Mouse (Mus musculus) testis, adult 2 months (tissue): ENCODE data around the gene Gyg. TPM values are rescaled to one million over a fixed set of nuclear protein-coding genes. Genes with fewer than 3 reads are reported as not detected.
A peak's percentile ranks its signal among the peaks of the same experiment; 100 is the strongest.
"Not testable (repeated sequence)": the region's sequence is repeated elsewhere in the genome, so short reads cannot be mapped to it uniquely, and the experiment has no call there.

ENCODE experiments used
- H3K27ac ChIP-seq: fragments of 200-500 bp; 2 replicates; pipeline ENCODE4 v1.5.1; 2012; ENCODE audit warnings: low read depth, low read length; ENCODE audit not compliant: control insufficient read depth, insufficient read depth
- H3K27me3 ChIP-seq: fragments of 200-500 bp; 2 replicates; pipeline ENCODE4 v1.6.1; 2012; ENCODE audit warnings: mild to moderate bottlenecking, low read length, moderate library complexity; ENCODE audit not compliant: control insufficient read depth, insufficient read depth
- H3K36me3 ChIP-seq: fragments of 200-500 bp; 2 replicates; pipeline ENCODE4 v1.6.1; 2012; ENCODE audit warnings: mild to moderate bottlenecking, low read length; ENCODE audit not compliant: control insufficient read depth, insufficient read depth
- H3K4me1 ChIP-seq: fragments of 200-500 bp; 2 replicates; pipeline ENCODE4 v1.6.1; 2012; ENCODE audit warnings: low read length; ENCODE audit not compliant: control insufficient read depth, insufficient read depth
- H3K4me3 ChIP-seq: fragments of 200-500 bp; 2 replicates; pipeline ENCODE4 v1.5.1; 2012; ENCODE audit warnings: low read depth, mild to moderate bottlenecking, low read length, moderate library complexity, mixed read lengths; ENCODE audit not compliant: control insufficient read depth
- CTCF ChIP-seq: fragments of 200-500 bp; IDR thresholded peaks from 2 replicates; pipeline ENCODE4 v1.5.1; 2012; ENCODE audit warnings: low read depth, mild to moderate bottlenecking, inconsistent platforms, low read length, moderate library complexity; ENCODE audit not compliant: control insufficient read depth, insufficient read depth, insufficient replicate concordance
- POLR2A ChIP-seq: fragments of 200-500 bp; IDR thresholded peaks from 2 replicates; pipeline ENCODE4 v1.6.1; 2012; ENCODE audit warnings: low read depth, mild to moderate bottlenecking, inconsistent platforms, low read length, moderate library complexity; ENCODE audit not compliant: control insufficient read depth
- polyA plus RNA-seq: library from polyadenylated mRNA; depleted of rRNA; stranded (reverse); fragments of >200 nt; gene quantifications from 2 replicates; pipeline ENCODE4 v1.2.3, GENCODE M21; 2012

The Gyg gene
- polyA plus RNA-seq, 1 experiment, result 2.5 TPM

GRCm38 (mm10) chr3:20130456-20131349 lies 24.4 kb downstream of the Gyg start:
- Histone ChIP-seq H3K4me3 (no peak overlapping the region), H3K4me1 (no peaks in the 10 kb centered on the region), H3K27ac (no peak overlapping the region), H3K36me3 (no peaks in the 10 kb centered on the region), H3K27me3 (no peaks in the 10 kb centered on the region)
- TF ChIP-seq POLR2A (no peak), CTCF (no peak)

DNA sequence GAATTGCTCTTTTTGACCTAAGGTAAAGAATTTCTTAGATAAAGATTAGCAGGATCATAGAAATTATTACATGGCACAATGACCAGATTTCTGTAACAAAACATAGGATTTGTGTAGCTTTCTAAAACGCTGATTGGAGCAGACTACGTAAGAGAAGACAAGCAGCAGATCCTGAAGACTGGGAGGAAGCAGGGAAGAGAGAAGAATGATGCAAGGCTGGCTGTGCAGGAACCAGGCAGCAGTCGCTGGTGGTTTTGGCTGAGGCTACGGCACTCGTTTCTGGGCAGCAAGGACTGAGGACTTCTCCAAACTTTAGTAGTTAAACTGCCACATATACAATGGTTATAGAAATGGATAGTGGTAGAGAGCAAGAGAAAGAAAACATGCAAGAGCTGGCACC lies 25.6 kb downstream of the Gyg start:
- Histone ChIP-seq H3K4me3 (no peak overlapping the region), H3K4me1 (no peaks in the 10 kb centered on the region), H3K27me3 (no peaks in the 10 kb centered on the region), H3K27ac (no peak overlapping the region), H3K36me3 (no peaks in the 10 kb centered on the region)
- TF ChIP-seq POLR2A, result no peak
- TF ChIP-seq CTCF, result no peak

GRCm38 (mm10) chr3:20127047-20127595 lies 28.0 kb downstream of the Gyg start:
- Histone ChIP-seq H3K27ac (no peak overlapping the region), H3K4me3 (no peak overlapping the region), H3K27me3 (no peaks in the 10 kb centered on the region), H3K36me3 (no peaks in the 10 kb centered on the region), H3K4me1 (no peaks in the 10 kb centered on the region)
- TF ChIP-seq POLR2A (no peak), CTCF (no peak)

- no peak overlapping the region for H3K27ac ChIP-seq
- H3K36me3 ChIP-seq, result no peaks in the 10 kb centered on the region
- H3K4me3 ChIP-seq, result no peak overlapping the region
- no peaks in the 10 kb centered on the region for H3K4me1 ChIP-seq
- TF ChIP-seq POLR2A (no peak), CTCF (no peak)
- H3K27me3 ChIP-seq, result no peaks in the 10 kb centered on the region
These were observed 29.5 kb downstream of the Gyg start for GRCm38 (mm10) chr3:20125604-20126003.

DNA sequence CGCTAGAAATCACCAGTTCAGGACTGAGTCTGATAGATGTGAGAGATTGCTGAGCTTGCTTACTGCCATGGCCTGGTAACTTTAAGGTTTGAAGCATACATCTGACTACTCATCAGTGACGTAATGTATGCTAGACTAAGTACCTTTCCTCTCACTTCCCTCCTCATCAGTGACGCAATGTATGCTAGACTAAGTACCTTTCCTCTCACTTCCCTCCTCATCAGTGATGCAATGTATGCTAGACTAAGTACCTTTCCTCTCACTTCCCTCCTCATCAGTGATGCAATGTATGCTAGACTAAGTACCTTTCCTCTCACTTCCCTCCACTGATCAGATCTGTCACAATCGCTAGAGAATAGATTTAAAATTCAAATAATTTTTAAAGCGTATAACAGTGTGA lies 33.5 kb downstream of the Gyg start:
- H3K27me3 ChIP-seq, H3K36me3 ChIP-seq, H3K4me1 ChIP-seq, H3K4me3 ChIP-seq, H3K27ac ChIP-seq: not testable (repeated sequence)

- peak overlapping the region; percentile 36 for H3K4me3 ChIP-seq
- peaks cover 10% of the 10 kb centered on the region for H3K4me1 ChIP-seq
- no peaks in the 10 kb centered on the region for H3K27me3 ChIP-seq
- H3K36me3 ChIP-seq, result no peaks in the 10 kb centered on the region; the same call in 1 of the 2 replicates
- no peak overlapping the region for H3K27ac ChIP-seq
- TF ChIP-seq CTCF, result no peak
- TF ChIP-seq POLR2A, result no peak
These were observed 35.4 kb downstream of the Gyg start for GRCm38 (mm10) chr3:20119686-20120244.

GRCm38 (mm10) chr3:20119044-20119591 lies 36.0 kb downstream of the Gyg start:
- no peaks in the 10 kb centered on the region; the same call in 1 of the 2 replicates for H3K36me3 ChIP-seq
- H3K27me3 ChIP-seq, result no peaks in the 10 kb centered on the region
- peak overlapping the region; percentile 36 for H3K4me3 ChIP-seq
- no peak overlapping the region for H3K27ac ChIP-seq
- peaks cover 10% of the 10 kb centered on the region for H3K4me1 ChIP-seq
- no peak for TF ChIP-seq POLR2A
- no peak for TF ChIP-seq CTCF

DNA sequence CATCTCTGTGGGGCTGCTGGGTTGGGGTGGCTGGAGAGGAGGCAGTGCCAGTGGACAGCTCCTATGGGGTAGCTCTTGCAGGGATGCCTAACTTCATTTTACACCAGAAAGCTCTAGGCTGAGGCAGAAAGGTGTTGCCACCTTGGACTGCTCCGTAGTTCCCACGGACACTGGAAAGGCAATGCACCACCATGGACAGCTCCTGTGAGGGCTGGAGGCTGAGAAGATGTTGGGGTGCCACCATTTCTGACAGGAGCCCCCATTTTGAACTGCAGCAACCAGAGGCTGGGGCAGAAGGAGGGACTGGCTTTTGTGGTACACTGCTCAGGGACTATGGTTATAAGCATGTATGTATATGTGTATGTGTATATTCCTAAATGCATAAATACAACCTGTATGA lies 43.2 kb downstream of the Gyg start:
- no peaks in the 10 kb centered on the region for H3K4me1 ChIP-seq
- H3K27ac ChIP-seq, result no peak overlapping the region
- no peak for TF ChIP-seq CTCF
- no peaks in the 10 kb centered on the region for H3K27me3 ChIP-seq
- no peak overlapping the region for H3K4me3 ChIP-seq
- no peaks in the 10 kb centered on the region; the same call in 1 of the 2 replicates for H3K36me3 ChIP-seq
